ENCODE assay signal across 21 mouse cellular contexts in genomic region chr14:60762754-60763153, GRCm38 (mm10). TPM values are rescaled to one million over a fixed set of nuclear protein-coding genes. Genes with fewer than 3 reads are reported as not detected.
A peak's percentile ranks its signal among the peaks of the same experiment; 100 is the strongest.
DNase-seq lines count a peak whose midpoint lies in the region; ATAC-seq and TF ChIP-seq lines count a peak whose summit lies in the region.
"Had no signal": no experiment of that assay in that cellular context is flagged by ENCODE, and none has a peak within 500 bp of the region (broad histone marks: within the 10 kb centered on the region; RNA-seq: fewer than 3 reads in every experiment).

No protein-coding gene starts in this region.

- H3K36me3 ChIP-seq in heart, embryonic 15.5 days, result peaks cover 36% of the 10 kb centered on the region
- H3K36me3 ChIP-seq in heart, embryonic 10.5 days, result peaks cover 53% of the 10 kb centered on the region
- H3K36me3 ChIP-seq in hindbrain, postnatal 0 days (ENCODE audit: insufficient read depth, low read length), result peaks cover 7% of the 10 kb centered on the region; the same call in 1 of the 2 replicates

- H3K27me3 ChIP-seq in heart, embryonic 15.5 days, result no peaks in the 10 kb centered on the region
- no peaks in the 10 kb centered on the region for H3K27me3 ChIP-seq in heart, embryonic 10.5 days (ENCODE audit: insufficient read depth, poor library complexity, severe bottlenecking)
- H3K27me3 ChIP-seq in hindbrain, postnatal 0 days (ENCODE audit: insufficient read depth, low read length), result no peaks in the 10 kb centered on the region
- H3K27me3 ChIP-seq: embryonic facial prominence, embryonic 13.5 days; forebrain, embryonic 13.5 days; hindbrain, embryonic 13.5 days; intestine, embryonic 15.5 days had no signal

- H3K27ac ChIP-seq in heart, embryonic 15.5 days, result peak overlapping the region; percentile 55
- no peak overlapping the region for H3K27ac ChIP-seq in heart, embryonic 10.5 days
- H3K27ac ChIP-seq in layer of hippocampus, adult 2 months, result peak overlapping the region; percentile 57
- no peak overlapping the region for H3K27ac ChIP-seq in hindbrain, postnatal 0 days
- H3K27ac ChIP-seq: embryonic facial prominence, embryonic 13.5 days; forebrain, embryonic 13.5 days; hindbrain, embryonic 13.5 days; intestine, embryonic 15.5 days had no signal

- no peak for ATAC-seq in heart, embryonic 15.5 days (replicated peaks; ENCODE audit: insufficient number of reproducible peaks, insufficient read depth, low FRiP score, low read depth)
- no peak for ATAC-seq in hindbrain, postnatal 0 days
- ATAC-seq: forebrain, embryonic 13.5 days; forebrain, postnatal 0 days; intestine, embryonic 15.5 days had no signal

- peaks cover 32% of the 10 kb centered on the region for H3K4me1 ChIP-seq in heart, embryonic 15.5 days (replicated peaks)
- H3K4me1 ChIP-seq in heart, embryonic 10.5 days, result peaks cover 37% of the 10 kb centered on the region
- no peaks in the 10 kb centered on the region for H3K4me1 ChIP-seq in hindbrain, postnatal 0 days (ENCODE audit: insufficient read depth, low read length)
- H3K4me1 ChIP-seq: forebrain, embryonic 13.5 days had no signal

- no peaks in the 10 kb centered on the region for H3K9me3 ChIP-seq in heart, embryonic 15.5 days (replicated peaks)
- no peaks in the 10 kb centered on the region for H3K9me3 ChIP-seq in heart, embryonic 10.5 days
- no peaks in the 10 kb centered on the region for H3K9me3 ChIP-seq in hindbrain, postnatal 0 days (ENCODE audit: low read length)
- H3K9me3 ChIP-seq: embryonic facial prominence, embryonic 13.5 days; forebrain, embryonic 13.5 days; hindbrain, embryonic 13.5 days; intestine, embryonic 15.5 days had no signal

- peak; percentile 96 for DNase-seq in heart, adult 11 months
- no peak for DNase-seq in heart, postnatal 4 days
- DNase-seq in heart, embryonic 10.5 days (ENCODE audit: low spot score), result no peak
- no peak for DNase-seq in layer of hippocampus, adult 2 months (ENCODE audit: low spot score in 2 of 2)
- DNase-seq in layer of hippocampus, postnatal 10 days (ENCODE audit: low spot score in 2 of 2), result no peak
- no peak for DNase-seq in hindbrain, postnatal 0 days (ENCODE audit: low spot score)
- DNase-seq: adrenal gland, postnatal 10 days; cerebellum, adult 18-20 months; cerebellum, adult 9-11 months; cerebellum, postnatal 36 days; forebrain, postnatal 0 days; gastrocnemius, postnatal 36 days; kidney, adult 2 months had no signal

- H3K4me2 ChIP-seq in heart, embryonic 15.5 days, result no peak overlapping the region
- no peak overlapping the region for H3K4me2 ChIP-seq in hindbrain, postnatal 0 days (ENCODE audit: low read depth, low read length)
- H3K4me2 ChIP-seq: embryonic facial prominence, embryonic 13.5 days; forebrain, embryonic 13.5 days; hindbrain, embryonic 13.5 days; intestine, embryonic 15.5 days had no signal

- no peak overlapping the region for H3K9ac ChIP-seq in heart, embryonic 15.5 days
- H3K9ac ChIP-seq in hindbrain, postnatal 0 days (replicated peaks; ENCODE audit: low read length), result no peak overlapping the region
- H3K9ac ChIP-seq: embryonic facial prominence, embryonic 13.5 days; forebrain, embryonic 13.5 days; forebrain, postnatal 0 days; hindbrain, embryonic 13.5 days; intestine, embryonic 15.5 days had no signal

- WGBS in heart, embryonic 15.5 days, result 50% methylated on average over 7 of the region's 7 CpGs
- WGBS in heart, embryonic 10.5 days, result 83% methylated on average over 7 of the region's 7 CpGs
- 76% methylated on average over 7 of the region's 7 CpGs for WGBS in hindbrain, postnatal 0 days

- TF ChIP-seq CTCF in layer of hippocampus, adult 2 months (conservative IDR thresholded peaks at IDR 0.05), result no peak
- TF ChIP-seq CTCF in hindbrain, postnatal 0 days (IDR thresholded peaks at IDR 0.05; ENCODE audit: low read depth), result no peak

- no peak overlapping the region for H3K4me3 ChIP-seq in heart, embryonic 15.5 days
- no peak overlapping the region for H3K4me3 ChIP-seq in heart, embryonic 10.5 days
- H3K4me3 ChIP-seq in layer of hippocampus, adult 2 months, result no peak overlapping the region
- no peak overlapping the region for H3K4me3 ChIP-seq in hindbrain, postnatal 0 days (ENCODE audit: low read length)
- H3K4me3 ChIP-seq: embryonic facial prominence, embryonic 13.5 days; forebrain, embryonic 13.5 days; hindbrain, embryonic 13.5 days; intestine, embryonic 15.5 days had no signal

RNA-seq across cellular contexts. Expression of gene C1qtnf9, which starts 5.2 kb away (rescaled TPM):
- total RNA-seq in heart, postnatal 4 days (2021), result 10 to 100 TPM; 13.0 to 16.1 TPM
- polyA plus RNA-seq in heart, embryonic 15.5 days (2015; fragmentation: Nextera tagmentation; extraction: Ambion mirVana), result 2.3 and 2.4 TPM in 2 replicates
- polyA plus RNA-seq in heart, embryonic 10.5 days (2016; fragmentation: Nextera tagmentation; extraction: Ambion mirVana), result 0.10 and 0.13 TPM in 2 replicates
- total RNA-seq in layer of hippocampus, adult 2 months (2021), result under 1 TPM; 0.29 to 0.44 TPM
- total RNA-seq in layer of hippocampus, postnatal 10 days (2021), result under 1 TPM in 1 of 2 experiments, not detected in 1; 0.18 TPM
- total RNA-seq in hindbrain, postnatal 0 days (2014; rRNA removed), result not detected in 2 replicates
- polyA plus RNA-seq in hindbrain, postnatal 0 days (2015; fragmentation: Nextera tagmentation; extraction: Ambion mirVana), result 0.19 and 0.24 TPM in 2 replicates
- total RNA-seq: forebrain, postnatal 0 days; hematopoietic stem cell, adult 5-6 weeks; MEL had no signal
- polyA plus RNA-seq: C2C12; forebrain, postnatal 0 days had no signal

RNA-seq across cellular contexts. Expression of gene Mipep, which starts 21.6 kb away (rescaled TPM):
- total RNA-seq in heart, postnatal 4 days (2021), result 10 to 100 TPM; 48.0 to 50.8 TPM
- 29.2 TPM in 2 replicates for polyA plus RNA-seq in heart, embryonic 15.5 days (2015; fragmentation: Nextera tagmentation; extraction: Ambion mirVana)
- polyA plus RNA-seq in heart, embryonic 10.5 days (2016; fragmentation: Nextera tagmentation; extraction: Ambion mirVana), result 24.7 and 24.9 TPM in 2 replicates
- total RNA-seq in layer of hippocampus, adult 2 months (2021), result 10 to 100 TPM; 31.1 to 33.9 TPM
- total RNA-seq in layer of hippocampus, postnatal 10 days (2021), result 10 to 100 TPM; 25.9 to 26.8 TPM
- 31.7 and 33.1 TPM in 2 replicates for total RNA-seq in hindbrain, postnatal 0 days (2014; rRNA removed)
- polyA plus RNA-seq in hindbrain, postnatal 0 days (2015; fragmentation: Nextera tagmentation; extraction: Ambion mirVana), result 15.7 and 17.5 TPM in 2 replicates

Comparison
In these comparisons a context has a peak if more than half of its experiments do, and no peak if none do; other contexts are left out.
1. H3K27ac ChIP-seq: peak in heart, embryonic 15.5 days (single experiment) and layer of hippocampus, adult 2 months (single experiment); none in heart, embryonic 10.5 days (single experiment) and hindbrain, postnatal 0 days (single experiment).
2. RNA of gene C1qtnf9, which starts 5.2 kb away (total RNA-seq): 13.0 to 16.1 TPM in heart, postnatal 4 days; 0.29 to 0.44 TPM in layer of hippocampus, adult 2 months, 0.18 TPM in layer of hippocampus, postnatal 10 days and not detected in hindbrain, postnatal 0 days; every median in the first group is over 4 times any median in the second.